Mouse (Mus musculus): Measurements from ENCODE around the gene Olfr1045.
"Not testable (repeated sequence)": the region's sequence is repeated elsewhere in the genome, so short reads cannot be mapped to it uniquely, and the experiment has no call there.

Gene Olfr1045

GRCm38 (mm10) chr2:86202909-86203308, at the start of gene Olfr1045:
Gene Olfr1045 (minus strand): TSS chr2:86203009.
- no peak for DNase-seq (ENCODE audit: extremely low read depth, insufficient read length, low spot score)

DNA sequence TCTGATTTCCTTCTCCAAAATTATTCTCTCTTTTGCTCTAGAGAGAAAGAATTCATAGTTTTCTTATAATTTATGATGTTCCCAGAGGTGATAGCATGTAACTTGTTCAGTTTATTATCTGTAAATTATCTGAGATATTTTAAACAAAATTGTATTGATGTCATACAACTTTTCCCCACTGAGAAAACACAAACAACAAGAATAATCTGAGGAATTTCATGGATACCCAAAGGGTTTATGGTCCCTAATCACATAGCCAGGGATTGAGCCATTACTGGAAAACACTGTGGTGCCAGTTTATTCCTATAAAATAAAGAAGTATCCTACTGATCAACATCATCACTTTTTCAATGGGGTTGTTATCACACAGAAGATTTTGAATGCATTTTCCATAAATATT, 37.4 kb upstream of the Olfr1045 start, which contains the start of gene Olfr1048:
Olfr1048 (minus strand) TSS at position 101 of the 400 bp plus-strand sequence.
- no peak for DNase-seq (ENCODE audit: extremely low read depth, insufficient read length, low spot score)

DNA sequence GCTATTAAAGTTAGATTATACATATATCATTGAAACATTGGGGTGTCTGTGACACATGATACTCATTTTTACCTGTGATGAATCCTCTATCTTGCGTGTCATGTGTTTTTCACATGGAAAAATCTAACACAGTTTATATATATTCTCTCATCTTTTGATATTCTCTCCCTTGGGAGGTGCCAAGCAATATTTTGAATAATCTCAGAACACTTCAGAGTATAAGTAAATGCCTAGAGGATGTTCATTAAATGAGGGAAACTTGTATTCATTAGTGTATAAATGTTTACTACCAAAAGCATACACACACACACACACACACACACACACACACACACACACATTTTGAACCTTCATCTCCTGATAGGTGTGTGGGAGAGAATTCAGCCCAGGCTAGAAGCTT, 28.5 kb upstream of the Olfr1045 start, which contains the start of gene Olfr1047:
Olfr1047 (minus strand) TSS at position 101 of the 400 bp plus-strand sequence.
- DNase-seq (ENCODE audit: extremely low read depth, insufficient read length, low spot score), result no peak

DNA sequence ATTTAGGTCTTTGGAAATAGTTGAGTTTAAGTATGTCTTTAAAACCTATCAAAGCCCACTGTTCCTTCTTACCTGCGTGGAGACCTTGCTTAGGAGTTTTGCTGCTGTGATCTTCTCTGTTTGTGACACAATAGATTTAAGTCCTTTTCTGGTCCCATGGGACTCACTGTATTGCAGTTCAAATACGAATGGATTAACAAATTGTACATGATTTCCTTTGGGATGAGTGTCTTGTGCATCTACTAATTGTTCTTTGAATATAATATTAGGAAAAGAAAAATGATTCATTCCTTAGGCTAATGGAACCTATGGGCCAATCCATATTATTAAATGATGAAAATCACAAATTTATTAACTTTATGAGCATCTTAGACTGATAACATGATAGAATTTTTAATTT, 16.4 kb upstream of the Olfr1045 start, which contains the start of gene Olfr1046:
Olfr1046 (minus strand) TSS at position 101 of the 400 bp plus-strand sequence.
- no peak for DNase-seq (ENCODE audit: extremely low read depth, insufficient read length, low spot score)

- no peak for DNase-seq (ENCODE audit: extremely low read depth, insufficient read length, low spot score)
Measured at GRCm38 (mm10) chr2:86195863-86196262, 6.9 kb downstream of the Olfr1045 start.

DNA sequence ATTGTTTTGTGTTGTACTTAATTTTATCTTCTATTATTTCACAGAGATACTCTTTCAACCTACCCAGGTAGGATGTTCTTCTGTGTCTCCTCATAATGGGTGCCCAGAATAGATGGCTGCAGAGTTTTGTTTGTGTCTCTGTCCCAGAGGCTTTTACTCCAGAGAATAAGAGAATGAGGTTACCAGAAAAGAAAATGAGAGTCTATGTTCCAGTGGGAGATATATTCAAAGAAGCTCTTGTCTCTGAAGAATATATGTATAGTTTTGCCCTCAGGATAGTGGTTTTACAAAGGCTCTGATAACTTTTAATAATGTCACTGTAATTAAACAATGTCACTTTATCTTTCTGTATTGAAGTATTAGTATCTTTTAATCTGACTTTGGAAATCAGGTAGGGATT, 17.2 kb downstream of the Olfr1045 start, which contains the start of gene Olfr52:
Olfr52 (minus strand) TSS at position 101 of the 400 bp plus-strand sequence.
- no peak for DNase-seq (ENCODE audit: extremely low read depth, insufficient read length, low spot score)

GRCm38 (mm10) chr2:86179950-86180349, 22.9 kb downstream of the Olfr1045 start:
- no peak for DNase-seq (ENCODE audit: extremely low read depth, insufficient read length, low spot score)

DNA sequence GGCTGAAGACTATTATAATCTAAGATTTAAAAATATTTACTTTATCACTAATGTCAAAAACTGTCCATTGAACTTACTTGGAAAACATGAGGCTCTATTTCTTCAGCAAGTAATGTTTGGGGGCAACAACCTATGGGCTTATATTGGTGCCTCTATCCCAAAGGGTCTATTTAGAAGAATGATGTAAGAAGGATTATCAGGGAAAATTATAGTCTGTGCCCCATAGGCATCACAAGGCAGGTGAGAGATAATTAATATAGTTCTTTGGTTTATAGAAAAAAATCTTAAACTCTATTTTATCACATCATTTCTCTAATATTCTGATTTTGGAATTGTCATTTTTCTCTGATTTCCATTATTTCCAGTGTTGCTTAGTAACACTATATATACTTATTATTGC, 25.1 kb downstream of the Olfr1045 start, which contains the start of gene Olfr1044:
Olfr1044 (minus strand) TSS at position 101 of the 400 bp plus-strand sequence.
- no peak for DNase-seq (ENCODE audit: extremely low read depth, insufficient read length, low spot score)

- not testable (repeated sequence) for DNase-seq (ENCODE audit: extremely low read depth, insufficient read length, low spot score)
Measured at GRCm38 (mm10) chr2:86175422-86175821, 27.4 kb downstream of the Olfr1045 start.

DNA sequence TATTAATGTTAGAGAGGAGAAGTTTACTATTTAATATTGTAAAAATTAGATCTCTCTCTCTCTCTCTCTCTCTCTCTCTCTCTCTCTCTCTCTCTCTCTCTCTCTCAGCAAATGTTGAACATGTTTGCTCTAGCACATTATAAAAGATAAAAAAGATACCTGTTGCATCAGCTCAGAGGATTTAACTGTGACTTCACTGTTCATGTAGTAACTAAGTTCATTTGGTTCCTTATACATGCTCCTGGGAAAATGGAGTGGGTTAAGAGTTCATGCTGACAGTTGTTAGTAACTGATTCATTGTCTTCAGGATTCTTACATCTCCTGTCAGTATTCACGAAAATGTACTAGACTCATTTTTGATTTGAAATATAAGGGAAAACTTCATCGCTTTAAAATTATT, 35.4 kb downstream of the Olfr1045 start, which contains the start of gene Olfr1043:
Olfr1043 (minus strand) TSS at position 101 of the 400 bp plus-strand sequence.
- DNase-seq (ENCODE audit: extremely low read depth, insufficient read length, low spot score), result no peak

- DNase-seq (ENCODE audit: extremely low read depth, insufficient read length, low spot score), result no peak
Measured at GRCm38 (mm10) chr2:86161738-86162137, 41.1 kb downstream of the Olfr1045 start, which contains the start of gene Olfr1042. Gene Olfr1042 (minus strand): TSS chr2:86161838.

DNA sequence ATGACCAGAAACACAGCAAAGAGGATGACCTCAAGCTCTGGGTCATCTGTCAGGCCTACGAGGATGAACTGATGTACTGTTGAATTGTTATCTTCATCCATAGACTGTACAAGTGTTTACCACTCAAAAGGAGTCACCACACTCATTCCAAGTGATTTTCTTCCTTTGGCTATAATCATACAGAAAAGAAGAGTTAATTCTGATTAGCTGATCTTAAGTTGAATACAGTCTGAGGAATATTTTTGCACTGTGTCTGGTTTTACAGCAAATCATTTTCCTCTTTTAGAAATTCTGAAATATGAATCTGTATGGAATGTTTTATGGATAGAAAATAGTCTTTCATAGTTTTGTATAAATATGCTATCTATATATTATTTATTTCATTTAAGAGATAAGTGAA, 56.2 kb downstream of the Olfr1045 start, which contains the start of gene Olfr1040:
Olfr1040 (minus strand) TSS at position 101 of the 400 bp plus-strand sequence.
- DNase-seq (ENCODE audit: extremely low read depth, insufficient read length, low spot score), result no peak

Measured in 3134 (cell line).